Mouse (Mus musculus) adrenal gland, adult 18-20 months (tissue): Measurements from ENCODE around the gene Rnpep. TPM values are rescaled to one million over a fixed set of nuclear protein-coding genes. Genes with fewer than 3 reads are reported as not detected.

Source experiments
- DNase-seq, 2 experiments: peaks; one replicate each; pipeline ENCODE4 v3.0.0; 2021 to 2022; ENCODE audit warnings: low spot score in 2 of 2
- long read RNA-seq, 2 experiments: library from polyadenylated mRNA; stranded (forward); transcript quantifications; one replicate each; pipeline ENCODE4 v2.0.0; 2021
- total RNA-seq, 2 experiments: library from RNA; stranded (reverse); gene quantifications; 1 replicate in 1 of 2; 2 replicates in 1 of 2; pipeline ENCODE4 v1.2.3; 2021

The Rnpep gene
- total RNA-seq = 10 to 100 TPM; 45.2 to 51.1 TPM
- long read RNA-seq, experiment 1, transcript Rnpep-202 (11 exons, 2,288 nt) = major isoform, 57 of 72 reads
- long read RNA-seq, experiment 1, transcript Rnpep-201 (10 exons, 2,171 nt) = minor isoform, 5 of 72 reads
- long read RNA-seq, experiment 1, partial matches to known transcripts = 2 of 72 reads
- long read RNA-seq, experiment 1, other reads (novel, unspliced or antisense) = 8 of 72 reads
- long read RNA-seq, experiment 2, transcript Rnpep-201 (10 exons, 2,171 nt) = minor isoform, 7 of 139 reads
- long read RNA-seq, experiment 2, transcript Rnpep-202 (11 exons, 2,288 nt) = major isoform, 108 of 139 reads
- long read RNA-seq, experiment 2, partial matches to known transcripts = 19 of 139 reads
- long read RNA-seq, experiment 2, other reads (novel, unspliced or antisense) = 5 of 139 reads

DNA sequence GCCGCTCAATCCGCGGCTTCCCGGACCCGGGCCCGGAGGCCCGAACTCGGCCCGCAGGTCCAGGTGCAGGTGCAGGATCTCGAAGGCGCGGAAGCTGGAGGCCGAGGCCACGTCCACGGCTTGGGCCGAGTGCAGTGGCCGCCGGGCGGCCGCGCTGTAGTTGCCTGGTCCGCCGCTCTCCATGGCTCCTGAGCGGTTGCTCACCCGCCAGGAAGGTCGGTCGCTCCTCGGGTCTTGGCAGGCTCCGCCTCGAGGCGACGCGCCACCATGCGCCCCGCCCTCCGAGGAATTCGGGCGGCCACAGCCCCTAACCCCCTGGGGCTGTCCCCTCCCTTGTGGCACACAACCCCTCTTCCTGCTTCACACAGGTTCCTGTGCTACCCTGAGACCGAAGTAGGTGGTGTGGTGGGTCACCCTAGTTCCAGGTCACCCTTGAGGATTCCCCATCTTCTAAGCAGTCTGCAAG is at the start of gene Rnpep:
TSS of gene Rnpep (minus strand) at position 259 of the 466 bp plus-strand sequence.
- peak; percentile 74 to 75 for DNase-seq

GRCm38 (mm10) chr1:135330578-135330977 is 46.7 kb upstream of the Rnpep start:
- no peak for DNase-seq

- DNase-seq = no peak
Measured at GRCm38 (mm10) chr1:135328368-135328767, 44.5 kb upstream of the Rnpep start.

DNA sequence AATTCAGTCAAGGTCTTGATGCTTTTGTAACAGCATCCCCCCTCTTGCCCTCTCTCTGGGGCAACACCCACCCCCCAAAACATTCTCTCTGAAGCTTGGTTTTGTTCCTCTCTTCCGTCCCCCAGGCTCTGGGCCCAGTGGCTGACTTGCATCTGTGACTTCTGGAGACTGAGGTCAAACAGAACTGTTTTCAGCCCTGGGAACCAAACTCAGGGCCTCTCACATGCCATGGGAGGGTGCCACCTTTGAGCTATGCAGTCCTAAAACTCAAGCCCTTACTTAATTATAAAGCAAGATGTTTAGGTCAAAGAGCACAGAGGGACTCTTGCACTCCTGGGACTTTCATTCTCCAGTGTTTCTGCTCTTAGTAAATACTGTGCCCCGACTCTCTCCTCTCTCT is 42.0 kb upstream of the Rnpep start:
- no peak for DNase-seq

DNA sequence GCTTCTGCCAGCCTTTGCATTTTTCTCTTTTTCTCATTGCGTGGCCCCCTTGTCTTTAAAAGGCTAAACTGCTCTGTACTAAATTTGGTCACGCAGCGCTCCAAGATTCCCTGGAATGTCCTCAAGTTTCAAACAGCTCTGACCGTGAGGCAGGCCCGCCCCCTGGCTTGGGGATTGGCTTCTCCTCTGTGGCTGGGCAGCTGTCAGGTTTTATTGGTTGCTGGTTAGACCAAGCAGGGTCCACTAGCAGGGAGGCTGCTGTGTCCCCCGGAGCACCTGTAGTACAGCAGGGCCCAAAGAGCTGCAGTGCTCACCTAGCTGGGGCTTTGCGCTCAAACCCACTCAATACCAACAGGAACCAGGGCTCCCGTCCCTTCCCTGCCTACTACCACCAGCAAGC is 40.7 kb upstream of the Rnpep start, which contains the start of gene Lmod1:
TSS of gene Lmod1 (plus strand) at position 237 of the 400 bp plus-strand sequence.
- no peak for DNase-seq

- DNase-seq = no peak
Measured at GRCm38 (mm10) chr1:135323367-135323901, 39.5 kb upstream of the Rnpep start.

DNA sequence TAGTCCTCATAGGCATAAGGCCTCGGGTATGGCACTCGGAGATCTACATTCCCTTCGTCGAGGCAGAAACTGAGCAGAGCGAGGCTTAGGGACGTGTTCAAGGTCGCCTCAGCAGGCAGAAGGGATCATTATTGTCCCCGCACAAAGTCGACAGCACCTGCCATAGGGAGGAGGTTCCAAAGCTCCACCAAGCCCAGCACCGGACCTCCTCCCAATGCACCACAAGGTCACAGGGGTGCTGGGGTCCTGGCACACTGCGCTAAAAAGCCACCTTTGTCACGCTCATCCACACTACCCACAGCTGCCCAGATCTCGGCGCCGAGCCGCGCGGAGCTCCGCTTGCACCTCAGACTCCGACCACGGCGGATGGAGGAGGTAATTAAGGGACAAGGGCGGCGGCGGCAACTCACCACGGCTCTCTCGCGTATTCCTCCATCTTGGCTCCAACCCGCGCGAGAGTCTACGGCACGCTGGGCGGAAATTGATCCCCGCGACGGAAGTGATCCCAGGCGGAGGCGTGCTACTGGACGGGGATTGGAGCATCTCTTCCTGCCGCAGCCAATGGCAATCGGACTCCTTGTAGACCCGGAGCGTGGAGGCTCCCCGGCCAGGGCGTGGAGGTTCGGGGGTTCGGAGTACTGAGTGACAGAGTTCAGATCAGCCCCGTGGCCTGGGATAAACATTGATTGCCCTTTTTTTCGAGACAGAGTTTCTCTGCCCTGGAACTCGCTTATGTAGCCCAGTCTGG is 29.6 kb upstream of the Rnpep start, which contains the start of gene Timm17a:
TSS of gene Timm17a (minus strand) at position 495 of the 748 bp plus-strand sequence.
- peak; percentile 85 for DNase-seq

GRCm38 (mm10) chr1:135312201-135312600 is 28.3 kb upstream of the Rnpep start:
- DNase-seq = no peak

- DNase-seq = no peak
Measured at GRCm38 (mm10) chr1:135311356-135311755, 27.5 kb upstream of the Rnpep start.

- no peak for DNase-seq
Measured at GRCm38 (mm10) chr1:135290908-135291307, 7.0 kb upstream of the Rnpep start.

DNA sequence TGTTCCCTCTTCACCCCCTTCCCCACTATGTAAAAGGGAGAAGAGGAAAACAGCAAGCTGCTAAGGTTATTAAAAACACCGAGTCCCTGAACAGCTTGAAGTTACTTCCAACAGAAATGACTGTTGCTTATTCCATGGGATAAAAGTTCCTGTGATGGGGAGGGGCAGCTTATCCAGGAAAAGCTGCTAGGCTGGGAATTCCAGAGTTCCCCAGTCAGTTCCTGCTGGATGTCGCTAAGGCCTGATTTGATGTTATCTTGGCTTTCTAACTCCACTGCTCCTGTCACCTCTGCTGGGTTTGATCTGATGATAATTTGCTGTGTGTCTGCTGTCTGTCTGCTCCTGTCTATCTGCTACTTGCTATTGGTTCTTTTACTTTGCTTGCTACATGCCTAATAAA is 2.4 kb upstream of the Rnpep start:
- no peak for DNase-seq

- peak in 1 of 2 experiments; percentile 51 for DNase-seq
Measured at GRCm38 (mm10) chr1:135283287-135283825, 528 bp downstream of the Rnpep start.

DNA sequence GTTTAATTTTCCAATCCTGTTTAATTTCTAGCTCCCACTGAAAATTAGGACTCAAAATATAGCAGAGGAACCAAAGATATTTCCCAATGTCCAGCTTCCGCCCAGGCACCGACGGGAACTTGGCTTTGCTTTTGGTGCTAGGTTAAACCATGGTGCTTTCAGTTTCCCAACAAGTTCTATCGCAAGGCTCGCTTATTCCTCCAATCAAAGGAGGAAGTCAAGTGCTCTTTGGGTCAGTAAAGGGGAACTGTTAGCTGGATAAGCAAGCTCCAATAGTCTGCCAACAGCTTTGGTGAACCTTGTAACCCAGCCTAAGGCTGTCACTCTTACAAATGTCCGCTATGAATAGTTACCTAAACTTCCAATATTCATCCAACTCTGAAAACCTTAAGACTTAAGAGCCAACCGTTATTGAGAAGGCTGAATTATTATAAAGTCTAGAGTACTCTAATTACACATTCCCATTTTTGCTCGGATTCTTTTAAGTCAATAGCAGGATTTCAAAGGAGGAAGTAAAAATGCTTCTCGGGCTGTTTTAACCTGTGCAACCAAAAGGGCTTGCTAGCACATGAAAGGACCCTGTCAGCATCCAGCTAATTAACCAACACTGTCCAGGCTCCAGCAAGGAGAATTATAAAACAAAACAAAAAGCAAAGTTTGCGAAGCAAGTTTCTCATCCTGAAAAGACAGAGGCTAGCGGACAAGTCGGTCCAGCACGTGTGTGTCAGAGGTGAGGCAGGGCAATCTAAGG is 1.2 kb downstream of the Rnpep start:
- no peak for DNase-seq

DNA sequence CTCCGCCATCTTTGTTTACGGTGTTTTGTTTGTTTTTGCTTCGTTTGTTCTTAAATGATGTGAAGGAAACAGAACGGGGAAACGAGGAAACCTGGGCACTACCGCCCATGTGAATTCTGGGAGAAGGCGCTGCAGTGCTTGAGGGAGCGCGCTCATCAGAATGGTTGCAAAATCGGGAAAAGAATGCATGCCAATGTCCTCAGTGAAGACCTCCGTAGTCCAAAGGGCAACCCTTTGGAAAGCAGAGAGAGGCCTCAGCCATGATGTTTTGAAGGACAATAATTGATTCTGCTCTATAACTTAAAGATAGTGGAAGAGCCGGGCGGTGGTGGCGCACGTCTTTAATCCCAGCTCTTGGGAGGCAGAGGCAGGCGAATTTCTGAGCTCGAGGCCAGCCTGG is 2.0 kb downstream of the Rnpep start:
- DNase-seq = no peak

- peak; percentile 65 to 72 for DNase-seq
Measured at GRCm38 (mm10) chr1:135280646-135281045, 3.2 kb downstream of the Rnpep start.

- DNase-seq = no peak
Measured at GRCm38 (mm10) chr1:135271371-135271770, 12.5 kb downstream of the Rnpep start.

DNA sequence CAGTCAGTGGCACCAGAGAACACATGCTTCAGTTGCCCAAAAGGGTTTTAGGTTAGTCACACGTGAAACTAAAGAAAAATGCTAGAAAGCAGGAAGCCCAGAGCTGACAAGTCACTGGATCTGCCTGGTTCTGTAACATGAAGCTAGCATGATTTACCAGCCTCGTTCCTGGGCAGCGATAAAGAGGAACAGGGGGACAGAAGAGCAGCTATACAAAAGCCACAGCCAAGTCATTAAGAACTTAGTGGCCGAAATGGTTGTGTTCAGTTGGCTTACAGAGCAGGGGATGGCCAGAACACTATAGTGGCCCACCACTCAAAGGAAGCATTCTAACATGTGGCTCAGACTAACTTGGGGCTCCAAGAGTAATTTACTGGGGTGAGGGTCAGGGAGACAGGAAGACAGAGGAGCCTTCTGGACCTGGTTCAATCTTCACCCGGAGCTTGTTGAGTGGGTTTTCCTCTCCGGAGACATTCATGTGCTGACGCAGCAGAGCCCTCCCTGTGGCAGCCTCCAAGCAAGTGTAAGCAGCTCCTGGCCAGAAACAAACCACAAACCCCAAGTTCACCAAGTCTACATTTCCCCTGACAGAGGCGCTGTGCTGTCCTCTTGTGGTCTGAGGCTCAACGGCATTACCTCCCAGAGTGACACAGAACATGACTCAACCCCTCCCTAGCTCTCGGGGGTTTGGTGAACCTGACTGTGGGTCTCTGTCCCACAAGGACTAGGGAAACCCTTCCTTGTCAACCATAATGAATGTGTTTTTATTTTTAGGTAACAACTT is 16.0 kb downstream of the Rnpep start:
- DNase-seq = no peak

DNA sequence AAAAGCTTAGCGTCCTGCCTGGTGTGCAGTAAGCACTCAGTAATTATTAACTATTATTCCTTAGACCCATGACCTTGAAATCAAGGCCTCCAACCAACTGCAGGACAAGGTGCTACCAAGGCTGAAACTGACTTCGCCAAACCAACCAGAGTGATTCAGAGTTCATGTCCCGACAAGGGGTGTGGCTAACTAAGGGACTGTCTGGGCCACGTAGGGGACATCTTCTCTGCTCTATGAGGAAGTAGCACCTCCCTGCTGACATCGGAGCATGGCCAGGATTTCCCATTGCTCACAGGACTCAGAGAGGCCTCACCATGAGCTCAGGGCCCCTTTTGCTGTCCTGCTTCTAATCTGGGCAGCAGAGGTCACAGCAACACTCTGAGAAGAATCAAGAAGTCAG is 18.1 kb downstream of the Rnpep start:
- peak in 1 of 2 experiments; percentile 23 for DNase-seq

GRCm38 (mm10) chr1:135263316-135263715 is 20.6 kb downstream of the Rnpep start:
- DNase-seq = no peak

- DNase-seq = no peak
Measured at GRCm38 (mm10) chr1:135262329-135262728, 21.6 kb downstream of the Rnpep start.
